Mouse (Mus musculus): Measurements from ENCODE around the gene Siglecf.

Gene Siglecf

GRCm38 (mm10) chr7:43392349-43393121, 41.4 kb downstream of the Siglecf start:
- no peak for DNase-seq

GRCm38 (mm10) chr7:43399501-43399900, 48.4 kb downstream of the Siglecf start:
- no peak for DNase-seq

GRCm38 (mm10) chr7:43402718-43403117, 51.6 kb downstream of the Siglecf start:
- DNase-seq: no peak

- no peak for DNase-seq
These were observed 56.4 kb downstream of the Siglecf start for GRCm38 (mm10) chr7:43407573-43407972.

GRCm38 (mm10) chr7:43408131-43408553, 57.0 kb downstream of the Siglecf start, which contains the start of gene Siglecg:
TSS of gene Siglecg (plus strand) at chr7:43408204.
- no peak for DNase-seq

GRCm38 (mm10) chr7:43409084-43409483, 57.9 kb downstream of the Siglecf start:
- DNase-seq: no peak

All from thymus, postnatal 4 days (tissue).